Mouse (Mus musculus) heart, adult 2 months (tissue): ENCODE results near the gene Pde4b.

Source experiments
- CTCF ChIP-seq: fragments of 200-600 bp; IDR thresholded peaks from 2 replicates; pipeline ENCODE4 v1.8.1; 2022; ENCODE audit warnings: antibody characterized with exemption, mild to moderate bottlenecking, moderate library complexity
- EP300 ChIP-seq: fragments of 200-500 bp; IDR thresholded peaks from 2 replicates; pipeline ENCODE4 v1.6.1; 2011; ENCODE audit warnings: low read depth, low read length, control low read depth; ENCODE audit not compliant: insufficient read depth
- POLR2A ChIP-seq: fragments of 200-500 bp; IDR thresholded peaks from 2 replicates; pipeline ENCODE4 v1.6.1; 2011; ENCODE audit warnings: mild to moderate bottlenecking, low read depth, low read length, control low read depth; ENCODE audit not compliant: insufficient read depth

DNA sequence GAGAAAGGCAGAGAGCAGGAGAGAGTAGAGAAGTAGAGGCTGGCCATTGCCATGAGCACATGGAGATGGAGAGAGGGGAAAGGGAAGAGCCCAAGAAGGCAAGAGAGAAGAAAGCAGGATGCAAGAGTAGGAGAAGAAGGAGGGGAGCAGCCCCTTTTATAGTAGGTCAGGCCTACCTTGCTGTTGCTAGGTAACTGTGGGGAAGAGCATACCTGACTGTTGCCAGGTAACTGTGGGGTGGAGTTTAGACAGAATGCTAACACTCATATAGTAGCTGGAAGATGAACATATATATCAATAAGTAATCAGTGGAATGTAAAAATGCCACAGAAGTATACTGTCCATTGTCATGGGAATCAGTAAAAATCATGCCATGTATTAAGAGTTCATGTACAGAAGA is 172.9 kb downstream of the Pde4b start:
- no peak for TF ChIP-seq CTCF
- TF ChIP-seq EP300 = no peak
- TF ChIP-seq POLR2A = no peak
